Mouse (Mus musculus) lung, adult 2 months (tissue): ENCODE results near the gene Hhip. TPM values are rescaled to one million over a fixed set of nuclear protein-coding genes. Genes with fewer than 3 reads are reported as not detected.
"Not testable (repeated sequence)": the region's sequence is repeated elsewhere in the genome, so short reads cannot be mapped to it uniquely, and the experiment has no call there.

Experiments
- DNase-seq: peaks from one replicate; pipeline ENCODE4 v3.0.0; 2022
- H3K4me1 ChIP-seq: fragments of 200-500 bp; 2 replicates; pipeline ENCODE4 v1.6.1; 2011; ENCODE audit warnings: low read length; ENCODE audit not compliant: control insufficient read depth, insufficient read depth
- H3K4me3 ChIP-seq: fragments of 200-500 bp; replicated peaks from 2 replicates; pipeline ENCODE3; 2011; ENCODE audit warnings: low read depth, mild to moderate bottlenecking, control low read depth, low read length; ENCODE audit errors: extremely low read depth
- CTCF ChIP-seq: fragments of 200-500 bp; IDR thresholded peaks from 2 replicates; pipeline ENCODE4 v1.5.1; 2011; ENCODE audit warnings: mild to moderate bottlenecking, low read length, control low read depth; ENCODE audit not compliant: insufficient read depth
- POLR2A ChIP-seq: fragments of 200-500 bp; IDR thresholded peaks from 2 replicates; pipeline ENCODE4 v1.6.1; 2011; ENCODE audit warnings: low read depth, mild to moderate bottlenecking, control low read depth, low read length, borderline replicate concordance; ENCODE audit errors: extremely low read depth
- WGBS: fragments of 180-500 bp; shearing (Covaris S2); methylation state at CpG from one replicate; pipeline ENCODE4 v1.1.7; 2018; 5-methylcytosine and 5-hydroxymethylcytosine counted together
- polyA plus RNA-seq: library from polyadenylated mRNA; depleted of rRNA; stranded (reverse); fragments of >200 nt; gene quantifications from 2 replicates; pipeline ENCODE4 v1.2.3, GENCODE M21; 2012

The Hhip gene
- polyA plus RNA-seq, 1 experiment, result 8.0 TPM

GRCm38 (mm10) chr8:79993507-79993906 lies 64.3 kb downstream of the Hhip start:
- WGBS, result 76% methylated on average over 1 of the region's 1 CpGs
- Histone ChIP-seq H3K4me1 (no peaks in the 10 kb centered on the region; the same call in 1 of the 2 replicates), H3K4me3 (no peak overlapping the region)
- no peak for DNase-seq
- no peak for TF ChIP-seq POLR2A
- no peak for TF ChIP-seq CTCF

GRCm38 (mm10) chr8:79992121-79992848 lies 65.5 kb downstream of the Hhip start:
- no peak for TF ChIP-seq CTCF
- no peak for DNase-seq
- Histone ChIP-seq H3K4me3 (no peak overlapping the region), H3K4me1 (no peaks in the 10 kb centered on the region; the same call in 1 of the 2 replicates)
- WGBS, result 49% methylated on average over 9 of the region's 9 CpGs

DNA sequence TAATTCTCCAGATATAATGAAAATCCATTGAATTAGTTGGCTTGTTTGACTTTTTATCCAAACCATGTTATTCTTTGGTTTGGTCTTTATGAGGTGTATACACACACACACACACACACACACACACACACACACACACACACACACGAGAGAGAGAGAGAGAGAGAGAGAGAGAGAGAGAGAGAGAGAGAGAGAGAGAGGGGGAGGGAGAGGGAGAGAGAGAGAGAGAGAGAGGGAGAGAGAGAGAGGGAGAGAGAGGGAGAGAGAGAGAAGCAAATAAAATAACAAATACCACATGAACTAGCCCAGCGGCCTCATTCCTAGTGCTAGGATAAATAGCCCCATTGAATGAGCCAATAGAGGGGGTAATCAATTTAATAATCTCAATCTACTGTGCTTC lies 66.4 kb downstream of the Hhip start:
- WGBS, result 88% methylated on average over 1 of the region's 2 CpGs
- DNase-seq, H3K4me3 ChIP-seq: not testable (repeated sequence)

DNA sequence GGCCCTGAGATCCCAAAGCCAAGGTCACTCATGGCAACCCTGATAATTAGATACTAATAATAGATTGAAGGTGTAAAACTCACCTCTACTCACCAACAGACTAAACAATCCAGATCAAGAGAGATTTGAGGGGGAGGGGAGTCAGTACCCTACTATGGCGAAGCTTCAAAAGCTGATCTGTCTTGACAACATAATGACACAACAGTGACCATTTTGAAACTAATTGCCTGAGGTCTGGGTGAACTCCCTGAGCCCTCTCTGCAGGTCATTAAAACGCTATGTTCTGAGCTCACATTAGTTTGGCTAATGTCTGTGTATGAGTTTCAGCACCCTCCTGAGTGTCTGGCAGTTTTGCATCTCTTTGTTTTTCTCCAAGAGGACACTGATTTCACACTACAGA lies 72.9 kb downstream of the Hhip start:
- no peaks in the 10 kb centered on the region for H3K4me1 ChIP-seq
- no peak for DNase-seq
- 66% methylated on average over 2 of the region's 2 CpGs for WGBS
- no peak overlapping the region for H3K4me3 ChIP-seq
- TF ChIP-seq POLR2A, result no peak
- TF ChIP-seq CTCF, result no peak

More for the DNA sequence above, 66.4 kb downstream of the Hhip start:
- H3K4me1 ChIP-seq, result not testable (repeated sequence)

DNA sequence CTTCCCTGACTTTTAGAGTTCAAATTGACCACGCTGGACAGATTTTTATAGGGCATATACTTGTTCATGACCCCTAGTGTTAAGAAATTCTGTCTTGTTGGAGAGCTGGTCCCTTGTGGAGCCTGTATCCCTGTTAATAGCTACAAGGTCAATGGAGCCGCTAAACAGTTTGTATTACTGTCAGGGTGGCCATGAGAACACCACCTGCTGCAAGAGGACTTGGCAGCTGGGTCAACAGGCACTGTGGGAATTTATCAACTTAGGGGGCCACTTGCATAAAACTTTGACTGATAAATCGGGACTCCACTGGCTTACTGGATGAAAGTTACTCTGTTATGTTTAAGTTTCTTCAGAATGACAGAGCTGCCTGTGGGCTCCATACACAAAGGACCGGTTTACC lies 75.7 kb downstream of the Hhip start:
- no peak overlapping the region for H3K4me3 ChIP-seq
- DNase-seq, result no peak
- no peaks in the 10 kb centered on the region for H3K4me1 ChIP-seq
- TF ChIP-seq POLR2A, result no peak
- no peak for TF ChIP-seq CTCF
- WGBS, result 30% methylated on average over 4 of the region's 4 CpGs

GRCm38 (mm10) chr8:79966159-79966558 lies 91.6 kb downstream of the Hhip start:
- no peak for TF ChIP-seq CTCF
- TF ChIP-seq POLR2A, result no peak
- Histone ChIP-seq H3K4me3 (no peak overlapping the region), H3K4me1 (no peaks in the 10 kb centered on the region)
- WGBS, result 64% methylated on average over 6 of the region's 6 CpGs
- DNase-seq, result no peak

DNA sequence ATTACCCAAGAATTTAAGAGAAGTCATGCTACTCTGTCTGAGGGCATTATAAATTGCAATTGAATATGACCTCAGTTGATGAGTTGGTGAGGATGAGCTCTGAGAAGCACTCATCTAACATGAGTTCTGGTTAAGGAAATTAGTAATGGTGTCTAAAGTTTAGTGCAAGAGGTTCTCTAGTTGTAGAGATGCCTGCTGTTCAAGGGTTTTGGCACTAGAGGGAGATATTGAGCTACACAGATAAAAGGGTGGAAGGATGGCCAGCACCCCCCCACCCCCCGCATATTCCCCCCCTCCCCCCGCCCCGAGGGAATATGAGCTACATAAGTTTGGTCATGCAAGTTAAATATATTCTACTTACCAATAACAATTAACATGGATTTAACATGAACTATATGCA lies 104.9 kb downstream of the Hhip start:
- DNase-seq, result no peak
- WGBS, result 17% methylated on average over 3 of the region's 3 CpGs
- Histone ChIP-seq H3K4me1 (peaks cover 2% of the 10 kb centered on the region; the same call in 1 of the 2 replicates), H3K4me3 (no peak overlapping the region)
- TF ChIP-seq POLR2A, result no peak

- TF ChIP-seq POLR2A, result no peak
- no peak for TF ChIP-seq CTCF
- DNase-seq, result peak; percentile 46
- Histone ChIP-seq H3K4me3 (no peak overlapping the region), H3K4me1 (peaks cover 2% of the 10 kb centered on the region; the same call in 1 of the 2 replicates)
- WGBS, result 43% methylated on average over 3 of the region's 3 CpGs
Observed at GRCm38 (mm10) chr8:79950376-79950775, 107.4 kb downstream of the Hhip start.

DNA sequence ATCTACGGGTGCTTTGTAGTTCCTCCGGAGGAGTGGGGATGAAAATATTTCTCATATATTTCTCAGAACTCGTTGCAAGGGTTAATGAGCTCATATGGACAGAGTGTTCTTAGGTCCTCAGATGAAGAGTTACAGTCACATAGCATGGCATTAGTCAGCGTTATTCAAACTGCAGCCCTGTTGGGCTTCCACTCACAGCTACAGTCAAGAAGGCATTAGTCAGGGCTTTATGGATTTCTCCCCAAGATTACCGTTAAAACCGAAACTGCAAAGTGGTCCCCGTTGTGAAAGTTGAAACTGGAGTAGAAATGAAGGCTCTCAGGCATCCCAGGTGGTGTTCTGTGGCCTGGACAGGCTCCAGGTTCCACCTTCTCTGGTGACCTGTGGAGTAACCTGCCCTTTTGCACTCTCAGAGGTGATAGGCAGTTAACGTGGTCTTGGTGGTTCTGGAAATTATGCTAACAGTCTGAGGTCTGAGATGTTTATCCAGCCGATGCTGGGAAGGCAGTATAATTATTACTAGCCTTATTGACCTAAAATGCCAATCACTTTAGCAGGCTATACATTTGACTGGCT lies 112.2 kb downstream of the Hhip start:
- peak; percentile 29 for DNase-seq
- WGBS, result 62% methylated on average over 9 of the region's 9 CpGs
- Histone ChIP-seq H3K4me1 (no peaks in the 10 kb centered on the region), H3K4me3 (no peak overlapping the region)
- TF ChIP-seq POLR2A (no peak), CTCF (no peak)

DNA sequence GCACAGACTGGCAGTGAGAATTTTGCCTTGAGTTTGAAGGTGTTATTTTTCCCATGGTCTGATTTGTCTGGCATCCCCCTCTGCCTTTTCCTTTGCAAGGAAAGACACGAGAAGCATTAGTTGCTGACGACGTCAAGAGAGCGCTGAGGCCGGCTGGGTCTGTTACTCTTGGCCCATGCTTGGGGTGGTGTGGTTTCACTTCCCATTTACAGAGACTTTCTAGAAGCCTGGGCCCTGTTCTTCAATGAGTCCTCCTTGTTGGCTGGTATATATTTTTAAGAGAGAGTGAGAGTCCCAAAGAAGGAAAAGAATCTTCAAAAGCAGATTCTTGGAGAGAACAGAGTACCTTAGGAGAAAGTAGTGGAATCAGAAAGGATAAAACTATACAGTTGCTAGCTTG lies 116.7 kb downstream of the Hhip start:
- WGBS, result 77% methylated on average over 5 of the region's 5 CpGs
- no peak for DNase-seq
- no peak for TF ChIP-seq CTCF
- TF ChIP-seq POLR2A, result no peak

GRCm38 (mm10) chr8:79936856-79937445 lies 120.9 kb downstream of the Hhip start:
- TF ChIP-seq POLR2A, result no peak
- no peak for TF ChIP-seq CTCF
- no peak for DNase-seq
- no peak overlapping the region for H3K4me3 ChIP-seq
- peaks cover 2% of the 10 kb centered on the region; the same call in 1 of the 2 replicates for H3K4me1 ChIP-seq
- WGBS, result 48% methylated on average over 9 of the region's 9 CpGs

More for the DNA sequence above, 116.7 kb downstream of the Hhip start:
- no peak overlapping the region for H3K4me3 ChIP-seq
- H3K4me1 ChIP-seq, result no peaks in the 10 kb centered on the region
